Mouse (Mus musculus): ENCODE data around the gene Utp4.

- TF ChIP-seq CTCF (IDR thresholded peaks at IDR 0.05; ENCODE audit: control insufficient read depth, insufficient read depth, low read length): no peak
- TF ChIP-seq POLR2A (IDR thresholded peaks at IDR 0.05; ENCODE audit: borderline replicate concordance, control insufficient read depth, low read depth, low read length): no peak
Observed at GRCm38 (mm10) chr8:106932376-106933065, 39.1 kb downstream of the Utp4 start.

All from bone marrow, adult 2 months (tissue).